Mouse (Mus musculus) brain, embryonic 14.5 days (tissue): Measurements from ENCODE around the gene Rasip1.

Source experiments
- CTCF ChIP-seq: fragments of 200-500 bp; IDR thresholded peaks from 2 replicates; pipeline ENCODE4 v1.5.1; 2012; ENCODE audit warnings: inconsistent platforms, mild to moderate bottlenecking, moderate library complexity, borderline replicate concordance; ENCODE audit not compliant: insufficient read depth, insufficient read length; ENCODE audit errors: extremely low read depth
- POLR2A ChIP-seq: fragments of 200-500 bp; IDR thresholded peaks from 2 replicates; pipeline ENCODE4 v1.6.1; 2012; ENCODE audit warnings: mild to moderate bottlenecking, inconsistent platforms, borderline replicate concordance; ENCODE audit not compliant: poor library complexity, insufficient read depth, insufficient read length, severe bottlenecking; ENCODE audit errors: extremely low read depth

GRCm38 (mm10) chr7:45681046-45681736 lies 53.9 kb downstream of the Rasip1 start:
- TF ChIP-seq CTCF (no peak), POLR2A (no peak)
